Mouse (Mus musculus): Measurements from ENCODE around the gene Shc3. TPM values are rescaled to one million over a fixed set of nuclear protein-coding genes. Genes with fewer than 3 reads are reported as not detected.

Shc3 gene
- polyA plus RNA-seq, 1 experiment from 2014 or later, result 0.43 TPM

GRCm38 (mm10) chr13:51488945-51489344, 80.3 kb downstream of the Shc3 start:
- no peak overlapping the region for H3K9ac ChIP-seq (ENCODE audit: low read length)
- 80% methylated on average over 3 of the region's 3 CpGs for WGBS

GRCm38 (mm10) chr13:51485291-51485690, 83.9 kb downstream of the Shc3 start:
- no peak overlapping the region for H3K9ac ChIP-seq (ENCODE audit: low read length)
- 85% methylated on average over 9 of the region's 9 CpGs for WGBS
- no peak overlapping the region for H3K4me3 ChIP-seq (ENCODE audit: low read depth, low read length)
- no peaks in the 10 kb centered on the region for H3K36me3 ChIP-seq (ENCODE audit: control insufficient read depth, insufficient read depth, low read length)
- H3K27ac ChIP-seq (ENCODE audit: low read depth), result no peak overlapping the region
- DNase-seq (ENCODE audit: low spot score) (no peak), ATAC-seq (replicated peaks; ENCODE audit: low FRiP score, low TSS enrichment, low read depth) (no peak)
- H3K4me2 ChIP-seq (ENCODE audit: low read length), result no peak overlapping the region
- H3K4me1 ChIP-seq (replicated peaks; ENCODE audit: control insufficient read depth, insufficient read depth, low read length), result no peaks in the 10 kb centered on the region
- no peaks in the 10 kb centered on the region for H3K27me3 ChIP-seq (replicated peaks; ENCODE audit: control insufficient read depth, insufficient read depth, low read length)
- no peaks in the 10 kb centered on the region for H3K9me3 ChIP-seq (ENCODE audit: control insufficient read depth, low read length)

More at GRCm38 (mm10) chr13:51488945-51489344, 80.3 kb downstream of the Shc3 start:
- Histone ChIP-seq H3K4me2 (ENCODE audit: low read length) (no peak overlapping the region), H3K27ac (ENCODE audit: low read depth) (no peak overlapping the region), H3K36me3 (ENCODE audit: control insufficient read depth, insufficient read depth, low read length) (no peaks in the 10 kb centered on the region), H3K4me1 (replicated peaks; ENCODE audit: control insufficient read depth, insufficient read depth, low read length) (no peaks in the 10 kb centered on the region), H3K27me3 (replicated peaks; ENCODE audit: control insufficient read depth, insufficient read depth, low read length) (no peaks in the 10 kb centered on the region), H3K9me3 (ENCODE audit: control insufficient read depth, low read length) (no peaks in the 10 kb centered on the region), H3K4me3 (ENCODE audit: low read depth, low read length) (no peak overlapping the region)
- DNase-seq (ENCODE audit: low spot score) (peak; percentile 53), ATAC-seq (replicated peaks; ENCODE audit: low FRiP score, low TSS enrichment, low read depth) (no peak)

- Histone ChIP-seq H3K9ac (ENCODE audit: low read length) (no peak overlapping the region), H3K27me3 (replicated peaks; ENCODE audit: control insufficient read depth, insufficient read depth, low read length) (no peaks in the 10 kb centered on the region), H3K4me2 (ENCODE audit: low read length) (no peak overlapping the region), H3K36me3 (ENCODE audit: control insufficient read depth, insufficient read depth, low read length) (no peaks in the 10 kb centered on the region), H3K4me3 (ENCODE audit: low read depth, low read length) (no peak overlapping the region), H3K27ac (ENCODE audit: low read depth) (no peak overlapping the region), H3K9me3 (ENCODE audit: control insufficient read depth, low read length) (no peaks in the 10 kb centered on the region), H3K4me1 (replicated peaks; ENCODE audit: control insufficient read depth, insufficient read depth, low read length) (no peaks in the 10 kb centered on the region)
- ATAC-seq (replicated peaks; ENCODE audit: low FRiP score, low TSS enrichment, low read depth) (no peak), DNase-seq (ENCODE audit: low spot score) (no peak)
- WGBS, result 83% methylated on average over 11 of the region's 11 CpGs
These were observed 86.4 kb downstream of the Shc3 start for GRCm38 (mm10) chr13:51482786-51483185.

GRCm38 (mm10) chr13:51480341-51481011, 88.7 kb downstream of the Shc3 start:
- no peaks in the 10 kb centered on the region for H3K9me3 ChIP-seq (ENCODE audit: control insufficient read depth, low read length)
- no peaks in the 10 kb centered on the region for H3K36me3 ChIP-seq (ENCODE audit: control insufficient read depth, insufficient read depth, low read length)
- H3K4me3 ChIP-seq (ENCODE audit: low read depth, low read length), result no peak overlapping the region
- no peaks in the 10 kb centered on the region for H3K27me3 ChIP-seq (replicated peaks; ENCODE audit: control insufficient read depth, insufficient read depth, low read length)
- H3K4me2 ChIP-seq (ENCODE audit: low read length), result no peak overlapping the region
- H3K4me1 ChIP-seq (replicated peaks; ENCODE audit: control insufficient read depth, insufficient read depth, low read length), result no peaks in the 10 kb centered on the region
- no peak overlapping the region for H3K27ac ChIP-seq (ENCODE audit: low read depth)
- no peak overlapping the region for H3K9ac ChIP-seq (ENCODE audit: low read length)
- WGBS, result 73% methylated on average over 11 of the region's 11 CpGs
- DNase-seq (ENCODE audit: low spot score) (no peak), ATAC-seq (replicated peaks; ENCODE audit: low FRiP score, low TSS enrichment, low read depth) (no peak)

GRCm38 (mm10) chr13:51479826-51480225, 89.4 kb downstream of the Shc3 start:
- no peak for ATAC-seq (replicated peaks; ENCODE audit: low FRiP score, low TSS enrichment, low read depth)
- DNase-seq (ENCODE audit: low spot score), result no peak
- H3K36me3 ChIP-seq (ENCODE audit: control insufficient read depth, insufficient read depth, low read length), result no peaks in the 10 kb centered on the region
- H3K4me3 ChIP-seq (ENCODE audit: low read depth, low read length), result no peak overlapping the region
- H3K4me2 ChIP-seq (ENCODE audit: low read length), result no peak overlapping the region
- 81% methylated on average over 11 of the region's 11 CpGs for WGBS
- no peaks in the 10 kb centered on the region for H3K27me3 ChIP-seq (replicated peaks; ENCODE audit: control insufficient read depth, insufficient read depth, low read length)
- no peak overlapping the region for H3K27ac ChIP-seq (ENCODE audit: low read depth)
- no peak overlapping the region for H3K9ac ChIP-seq (ENCODE audit: low read length)
- H3K4me1 ChIP-seq (replicated peaks; ENCODE audit: control insufficient read depth, insufficient read depth, low read length), result no peaks in the 10 kb centered on the region
- H3K9me3 ChIP-seq (ENCODE audit: control insufficient read depth, low read length), result no peaks in the 10 kb centered on the region

- no peak overlapping the region for H3K9ac ChIP-seq (ENCODE audit: low read length)
- H3K27me3 ChIP-seq (replicated peaks; ENCODE audit: control insufficient read depth, insufficient read depth, low read length), result no peaks in the 10 kb centered on the region
- no peaks in the 10 kb centered on the region for H3K36me3 ChIP-seq (ENCODE audit: control insufficient read depth, insufficient read depth, low read length)
- no peak overlapping the region for H3K27ac ChIP-seq (ENCODE audit: low read depth)
- no peak overlapping the region for H3K4me2 ChIP-seq (ENCODE audit: low read length)
- no peaks in the 10 kb centered on the region for H3K9me3 ChIP-seq (ENCODE audit: control insufficient read depth, low read length)
- no peak for ATAC-seq (replicated peaks; ENCODE audit: low FRiP score, low TSS enrichment, low read depth)
- H3K4me3 ChIP-seq (ENCODE audit: low read depth, low read length), result no peak overlapping the region
- no peaks in the 10 kb centered on the region for H3K4me1 ChIP-seq (replicated peaks; ENCODE audit: control insufficient read depth, insufficient read depth, low read length)
- WGBS, result 80% methylated on average over 10 of the region's 10 CpGs
- DNase-seq (ENCODE audit: low spot score), result no peak
These were observed 92.2 kb downstream of the Shc3 start for GRCm38 (mm10) chr13:51476991-51477390.

GRCm38 (mm10) chr13:51468697-51469250, 100.4 kb downstream of the Shc3 start:
- WGBS, result 70% methylated on average over 17 of the region's 17 CpGs
- no peak overlapping the region for H3K9ac ChIP-seq (ENCODE audit: low read length)
- no peaks in the 10 kb centered on the region for H3K36me3 ChIP-seq (ENCODE audit: control insufficient read depth, insufficient read depth, low read length)
- DNase-seq (ENCODE audit: low spot score) (no peak), ATAC-seq (replicated peaks; ENCODE audit: low FRiP score, low TSS enrichment, low read depth) (no peak)
- no peaks in the 10 kb centered on the region for H3K27me3 ChIP-seq (replicated peaks; ENCODE audit: control insufficient read depth, insufficient read depth, low read length)
- H3K9me3 ChIP-seq (ENCODE audit: control insufficient read depth, low read length), result no peaks in the 10 kb centered on the region
- no peak overlapping the region for H3K4me3 ChIP-seq (ENCODE audit: low read depth, low read length)
- no peak overlapping the region for H3K4me2 ChIP-seq (ENCODE audit: low read length)
- no peaks in the 10 kb centered on the region for H3K4me1 ChIP-seq (replicated peaks; ENCODE audit: control insufficient read depth, insufficient read depth, low read length)
- no peak overlapping the region for H3K27ac ChIP-seq (ENCODE audit: low read depth)

GRCm38 (mm10) chr13:51466117-51466841, 102.9 kb downstream of the Shc3 start:
- no peak overlapping the region for H3K27ac ChIP-seq (ENCODE audit: low read depth)
- H3K36me3 ChIP-seq (ENCODE audit: control insufficient read depth, insufficient read depth, low read length), result no peaks in the 10 kb centered on the region
- no peak overlapping the region for H3K4me3 ChIP-seq (ENCODE audit: low read depth, low read length)
- H3K4me2 ChIP-seq (ENCODE audit: low read length), result no peak overlapping the region
- H3K9ac ChIP-seq (ENCODE audit: low read length), result no peak overlapping the region
- WGBS, result 78% methylated on average over 14 of the region's 14 CpGs
- no peaks in the 10 kb centered on the region for H3K4me1 ChIP-seq (replicated peaks; ENCODE audit: control insufficient read depth, insufficient read depth, low read length)
- ATAC-seq (replicated peaks; ENCODE audit: low FRiP score, low TSS enrichment, low read depth) (no peak), DNase-seq (ENCODE audit: low spot score) (no peak)
- H3K9me3 ChIP-seq (ENCODE audit: control insufficient read depth, low read length), result no peaks in the 10 kb centered on the region
- no peaks in the 10 kb centered on the region for H3K27me3 ChIP-seq (replicated peaks; ENCODE audit: control insufficient read depth, insufficient read depth, low read length)
